Mouse (Mus musculus) forebrain, embryonic 15.5 days (tissue): ENCODE measurements around the gene Mcur1. TPM values are rescaled to one million over a fixed set of nuclear protein-coding genes. Genes with fewer than 3 reads are reported as not detected.

ENCODE experiments used
- ATAC-seq: fragments of 200-750 bp; cut with Nextera tagmentation; replicated peaks from 2 replicates; pipeline ENCODE4 v1.8.0; 2017; ENCODE audit warnings: mild to moderate bottlenecking, moderate TSS enrichment, moderate library complexity
- H3K27ac ChIP-seq: fragments of 300-500 bp; sonication (generic); replicated peaks from 2 replicates; pipeline ENCODE4 v1.5.1; 2015; ENCODE audit warnings: mild to moderate bottlenecking, inconsistent platforms
- H3K27me3 ChIP-seq: fragments of 300-500 bp; sonication (generic); 2 replicates; pipeline ENCODE4 v1.6.1; 2015; ENCODE audit warnings: inconsistent platforms
- H3K36me3 ChIP-seq: fragments of 300-500 bp; sonication (generic); 2 replicates; pipeline ENCODE4 v1.6.1; 2015; ENCODE audit warnings: mild to moderate bottlenecking, inconsistent platforms
- H3K4me1 ChIP-seq: fragments of 300-500 bp; sonication (generic); 2 replicates; pipeline ENCODE4 v1.6.1; 2015; ENCODE audit warnings: inconsistent platforms
- H3K4me2 ChIP-seq: fragments of 300-500 bp; sonication (generic); replicated peaks from 2 replicates; pipeline ENCODE4 v1.6.1; 2015; ENCODE audit warnings: mild to moderate bottlenecking, inconsistent platforms
- H3K4me3 ChIP-seq: fragments of 300-500 bp; sonication (generic); 2 replicates; pipeline ENCODE4 v1.5.1; 2015; ENCODE audit warnings: mild to moderate bottlenecking, inconsistent platforms
- H3K9ac ChIP-seq: fragments of 300-500 bp; sonication (generic); replicated peaks from 2 replicates; pipeline ENCODE4 v1.6.1; 2015; ENCODE audit warnings: mild to moderate bottlenecking, inconsistent platforms
- H3K9me3 ChIP-seq: fragments of 300-500 bp; sonication (generic); 2 replicates; pipeline ENCODE4 v1.6.1; 2016; ENCODE audit warnings: inconsistent platforms
- WGBS: fragments of 180-500 bp; shearing (Covaris S2); methylation state at CpG from one replicate; pipeline ENCODE4 v1.1.7; 2015; ENCODE audit warnings: mixed read lengths; 5-methylcytosine and 5-hydroxymethylcytosine counted together
- polyA plus RNA-seq: library from polyadenylated mRNA; unstranded; fragments of >200 nt; fragmentation: Nextera tagmentation; extraction: Ambion mirVana; gene quantifications from 2 replicates; pipeline ENCODE4 v1.2.1, GENCODE M21; 2015

The Mcur1 gene
- polyA plus RNA-seq, result 7.5 and 8.6 TPM in 2 replicates

DNA sequence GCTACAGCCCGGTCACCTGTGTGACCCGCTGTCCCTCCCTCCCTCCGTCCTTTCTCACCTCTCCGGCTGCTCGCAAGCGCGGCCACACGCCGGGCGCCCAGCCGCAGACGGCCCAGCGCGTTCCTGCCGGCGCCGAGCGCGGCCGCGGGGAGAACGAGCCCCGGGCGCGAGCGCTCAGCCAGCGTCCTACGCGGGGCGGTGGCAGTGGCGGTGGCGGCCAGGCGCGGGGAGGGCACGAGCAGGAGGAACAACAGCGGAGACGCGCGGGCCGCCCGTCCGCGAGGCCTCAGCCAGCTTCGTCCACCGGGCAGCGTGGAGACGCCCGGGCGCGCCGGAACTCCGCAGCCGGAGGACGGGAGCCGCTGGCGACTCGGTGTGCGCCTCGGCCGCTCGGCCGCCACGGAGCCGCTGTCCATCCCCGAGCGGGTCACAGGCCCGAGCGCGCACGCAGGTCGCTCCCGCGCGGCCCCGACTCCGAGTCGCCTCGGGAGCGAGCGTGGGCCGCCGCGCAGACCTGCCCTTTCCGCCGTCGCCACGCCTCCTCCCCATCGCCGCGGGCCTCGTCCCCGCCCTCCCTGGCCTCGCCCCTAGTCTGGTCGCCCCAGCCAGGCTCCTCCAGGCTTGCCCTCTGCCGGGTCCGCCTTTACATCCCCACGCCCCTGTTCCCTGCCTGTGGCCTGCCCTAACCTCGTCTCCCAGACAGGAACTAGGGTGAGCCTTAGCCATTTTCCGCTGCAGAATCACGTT, at the start of gene Mcur1:
Gene Mcur1 (minus strand): TSS at position 481 of the 747 bp plus-strand sequence.
- H3K9me3 ChIP-seq, result no peaks in the 10 kb centered on the region
- under 1% methylated on average over 95 of the region's 100 CpGs for WGBS
- H3K27ac ChIP-seq, result peak within 1 kb of the TSS; percentile 79
- peak within 1 kb of the TSS; percentile 77 for H3K9ac ChIP-seq
- peak; percentile 96 for ATAC-seq
- peaks cover 11% of the 10 kb centered on the region for H3K4me1 ChIP-seq
- no peaks in the 10 kb centered on the region for H3K27me3 ChIP-seq
- peak within 1 kb of the TSS; percentile 84 for H3K4me3 ChIP-seq
- H3K4me2 ChIP-seq, result peak within 1 kb of the TSS; percentile 96
- no peaks in the 10 kb centered on the region for H3K36me3 ChIP-seq

DNA sequence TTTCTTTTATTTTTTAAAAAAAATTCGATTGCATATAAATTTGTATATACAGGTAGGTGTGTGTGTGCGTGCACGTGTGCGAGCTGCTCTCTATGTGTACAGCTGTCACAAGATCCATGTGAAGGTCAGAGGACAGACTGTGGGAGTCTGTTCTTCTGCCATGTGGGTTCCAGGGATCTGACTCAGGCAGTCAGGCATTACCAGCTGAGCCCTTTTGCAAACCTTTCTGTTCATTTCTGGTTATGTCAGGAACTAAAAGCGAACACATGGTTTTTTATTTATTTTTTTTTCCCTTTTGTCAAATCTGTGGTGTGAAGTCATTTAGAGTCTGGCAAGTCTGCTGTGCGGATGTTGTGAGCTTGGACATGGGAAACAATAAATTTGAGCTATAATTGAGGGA, 48.9 kb upstream of the Mcur1 start:
- ATAC-seq, result no peak
- H3K4me3 ChIP-seq, result no peak overlapping the region
- no peaks in the 10 kb centered on the region for H3K4me1 ChIP-seq
- no peaks in the 10 kb centered on the region for H3K9me3 ChIP-seq
- H3K36me3 ChIP-seq, result no peaks in the 10 kb centered on the region
- no peak overlapping the region for H3K9ac ChIP-seq
- H3K27ac ChIP-seq, result peak overlapping the region; percentile 39; the same call in 1 of the 2 replicates
- no peaks in the 10 kb centered on the region for H3K27me3 ChIP-seq
- H3K4me2 ChIP-seq, result no peak overlapping the region
- 58% methylated on average over 6 of the region's 6 CpGs for WGBS

DNA sequence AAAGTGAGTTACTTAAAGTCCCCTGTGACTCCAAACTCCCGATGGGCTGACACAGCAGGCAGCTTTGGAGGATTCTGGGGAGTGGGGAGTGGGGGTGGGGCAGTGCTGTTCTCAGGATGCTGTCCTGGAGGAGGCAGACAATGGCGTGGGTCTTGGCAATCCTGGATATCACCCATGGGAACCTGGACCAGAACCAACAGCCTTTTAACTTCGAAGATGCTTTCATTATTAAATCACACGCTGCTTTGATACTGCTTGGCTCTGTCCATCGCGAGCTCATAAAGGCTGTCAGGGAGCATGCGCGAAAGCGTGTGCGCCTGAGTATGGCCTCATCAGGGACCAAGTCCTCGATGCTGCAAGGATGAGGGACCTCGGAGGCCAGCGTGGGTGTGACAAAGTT, 43.1 kb upstream of the Mcur1 start:
- Histone ChIP-seq H3K4me2 (no peak overlapping the region), H3K4me3 (no peak overlapping the region), H3K36me3 (no peaks in the 10 kb centered on the region), H3K9me3 (no peaks in the 10 kb centered on the region), H3K9ac (no peak overlapping the region), H3K27ac (no peak overlapping the region), H3K27me3 (no peaks in the 10 kb centered on the region), H3K4me1 (no peaks in the 10 kb centered on the region)
- WGBS, result 50% methylated on average over 13 of the region's 13 CpGs
- ATAC-seq, result no peak

DNA sequence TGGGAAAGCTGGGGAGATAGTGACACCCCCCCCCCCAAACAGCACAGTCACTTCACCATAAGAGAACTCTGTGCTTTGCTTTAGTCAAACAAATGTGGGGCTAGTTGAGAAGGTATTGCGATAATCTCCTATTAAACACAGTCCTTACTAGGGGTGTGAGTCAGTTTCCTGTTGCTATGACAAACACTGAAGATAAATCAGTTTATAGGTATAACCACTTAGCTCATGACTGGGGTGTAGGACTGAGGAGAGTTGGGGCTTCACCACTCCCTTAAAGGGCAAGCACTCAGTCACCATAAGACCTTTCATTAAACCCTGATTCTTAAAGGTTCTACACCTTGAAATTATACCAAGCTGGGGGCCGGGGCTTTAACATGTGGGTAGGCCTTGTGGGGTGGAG, 42.4 kb upstream of the Mcur1 start:
- 95% methylated on average over 2 of the region's 2 CpGs for WGBS
- no peak for ATAC-seq
- Histone ChIP-seq H3K27ac (no peak overlapping the region), H3K4me1 (no peaks in the 10 kb centered on the region), H3K4me2 (no peak overlapping the region), H3K4me3 (no peak overlapping the region), H3K9me3 (no peaks in the 10 kb centered on the region), H3K9ac (no peak overlapping the region), H3K36me3 (no peaks in the 10 kb centered on the region), H3K27me3 (no peaks in the 10 kb centered on the region)

DNA sequence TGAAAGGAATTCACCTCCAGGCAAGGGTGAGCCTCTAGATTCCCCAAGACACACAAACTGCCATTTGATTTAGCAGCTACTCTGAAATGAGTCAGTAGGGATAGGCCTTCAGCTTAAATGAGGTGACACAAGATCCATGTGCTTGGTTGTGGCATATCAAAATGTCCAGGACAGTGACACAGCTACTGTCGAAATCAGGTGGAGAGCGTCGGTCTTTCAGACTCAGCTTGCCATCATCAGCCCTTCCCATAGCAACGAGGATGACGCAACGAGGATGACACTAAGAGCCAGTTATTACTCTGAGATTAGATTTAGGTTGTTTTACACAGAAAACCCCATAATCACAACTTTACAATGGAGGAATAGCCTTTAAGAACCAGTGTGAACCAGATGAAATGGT, 41.0 kb upstream of the Mcur1 start:
- no peak overlapping the region for H3K4me2 ChIP-seq
- no peaks in the 10 kb centered on the region for H3K4me1 ChIP-seq
- no peaks in the 10 kb centered on the region for H3K9me3 ChIP-seq
- H3K4me3 ChIP-seq, result no peak overlapping the region
- H3K27me3 ChIP-seq, result no peaks in the 10 kb centered on the region
- WGBS, result 90% methylated on average over 6 of the region's 6 CpGs
- no peak overlapping the region for H3K9ac ChIP-seq
- no peaks in the 10 kb centered on the region for H3K36me3 ChIP-seq
- no peak for ATAC-seq
- no peak overlapping the region for H3K27ac ChIP-seq

DNA sequence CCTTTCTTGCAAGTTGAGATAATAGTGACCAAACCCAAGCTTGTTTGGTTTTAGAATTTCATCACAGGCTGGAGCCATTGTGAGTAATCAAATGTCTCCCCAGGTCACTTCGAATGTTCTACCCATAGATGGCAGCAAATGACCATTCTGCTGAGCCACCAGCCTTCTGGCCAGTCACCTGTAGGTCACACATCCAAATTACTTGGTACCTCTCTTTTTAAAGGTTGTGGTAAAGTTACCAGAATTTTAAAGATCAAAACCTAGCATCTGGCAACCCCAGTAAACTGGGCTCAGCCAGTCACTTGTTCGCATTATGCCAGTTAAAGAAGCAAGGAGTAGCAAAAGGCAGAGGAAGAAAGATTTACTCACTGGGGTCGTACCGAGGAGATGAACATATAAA, 35.9 kb upstream of the Mcur1 start:
- WGBS, result 63% methylated on average over 4 of the region's 4 CpGs
- H3K27me3 ChIP-seq, result no peaks in the 10 kb centered on the region
- no peak for ATAC-seq

DNA sequence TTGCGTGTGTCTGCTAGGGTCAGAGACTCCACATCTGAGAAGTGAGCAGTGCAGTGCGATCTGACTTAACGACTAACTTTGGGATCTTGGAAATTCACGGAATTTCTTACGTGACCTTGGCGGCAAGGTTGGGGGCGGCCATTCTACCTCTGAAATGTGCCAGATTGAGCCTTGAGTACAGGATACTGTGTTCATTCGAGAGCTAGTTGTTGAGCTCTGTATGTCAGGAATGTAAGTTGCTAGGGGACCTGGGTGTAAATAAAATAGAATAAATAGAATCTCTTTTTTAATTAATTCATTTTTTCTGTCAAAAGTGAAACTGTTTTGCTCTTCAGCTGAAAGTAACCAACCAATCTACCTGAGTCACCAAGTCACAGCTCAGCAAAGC, 32.7 kb upstream of the Mcur1 start:
- peak overlapping the region; percentile 23; the same call in 1 of the 2 replicates for H3K4me2 ChIP-seq
- H3K9ac ChIP-seq, result no peak overlapping the region
- 52% methylated on average over 8 of the region's 8 CpGs for WGBS
- H3K27ac ChIP-seq, result no peak overlapping the region; the same call in 1 of the 2 replicates
- no peak overlapping the region for H3K4me3 ChIP-seq
- ATAC-seq, result peak; percentile 39; the same call in 1 of the 2 replicates
- no peaks in the 10 kb centered on the region for H3K36me3 ChIP-seq
- H3K27me3 ChIP-seq, result no peaks in the 10 kb centered on the region
- H3K9me3 ChIP-seq, result no peaks in the 10 kb centered on the region
- H3K4me1 ChIP-seq, result peaks cover 24% of the 10 kb centered on the region

More for the DNA sequence above, 35.9 kb upstream of the Mcur1 start:
- H3K9me3 ChIP-seq, result no peaks in the 10 kb centered on the region
- H3K4me2 ChIP-seq, result no peak overlapping the region
- H3K9ac ChIP-seq, result no peak overlapping the region
- H3K36me3 ChIP-seq, result no peaks in the 10 kb centered on the region
- H3K4me1 ChIP-seq, result peaks cover 15% of the 10 kb centered on the region
- no peak overlapping the region for H3K4me3 ChIP-seq
- no peak overlapping the region for H3K27ac ChIP-seq

DNA sequence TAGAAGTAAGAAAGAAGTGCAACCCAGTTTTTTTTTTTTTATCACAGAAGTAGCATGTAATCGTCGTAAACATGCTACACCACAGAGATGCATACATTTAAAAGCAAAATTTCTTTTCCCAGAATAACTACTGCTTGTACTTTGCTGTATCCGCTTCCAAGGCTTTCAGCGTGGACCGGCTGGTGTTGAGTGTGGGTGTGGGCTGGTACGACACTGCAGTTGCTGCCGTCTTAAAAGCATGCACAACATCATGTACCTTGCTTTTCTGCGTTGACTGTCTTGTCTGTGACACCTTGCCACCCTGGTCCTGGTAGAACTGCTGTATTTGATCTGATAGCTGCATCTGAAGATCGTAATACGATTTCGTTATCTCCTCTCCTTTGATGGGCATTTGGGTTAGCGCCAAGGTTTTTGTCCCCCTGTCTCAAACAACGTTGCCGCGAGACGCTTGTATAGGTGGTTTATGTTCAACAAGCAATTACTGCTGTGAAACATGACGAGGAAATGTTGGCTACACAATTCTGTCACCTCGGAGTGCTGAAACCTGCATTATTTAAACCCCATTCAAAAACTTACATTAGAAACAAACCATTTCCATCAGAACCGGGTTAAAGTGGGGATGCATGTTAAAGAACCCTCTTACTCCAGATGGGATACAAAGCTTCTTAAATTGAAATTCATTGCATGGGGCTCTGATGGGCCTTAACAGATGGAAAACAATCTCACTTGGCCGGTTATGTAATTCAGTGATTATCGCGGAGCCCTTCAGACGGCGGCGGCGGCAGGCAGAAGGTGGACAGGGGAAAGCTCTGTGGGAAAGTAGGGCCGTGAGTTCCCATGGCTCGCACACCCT, 32.1 kb upstream of the Mcur1 start:
- Histone ChIP-seq H3K27me3 (no peaks in the 10 kb centered on the region), H3K4me1 (peaks cover 24% of the 10 kb centered on the region), H3K4me2 (peak overlapping the region; percentile 23), H3K4me3 (no peak overlapping the region), H3K36me3 (no peaks in the 10 kb centered on the region), H3K9me3 (no peaks in the 10 kb centered on the region), H3K27ac (peak overlapping the region; percentile 61), H3K9ac (no peak overlapping the region)
- 29% methylated on average over 28 of the region's 28 CpGs for WGBS
- peak; percentile 73 for ATAC-seq

DNA sequence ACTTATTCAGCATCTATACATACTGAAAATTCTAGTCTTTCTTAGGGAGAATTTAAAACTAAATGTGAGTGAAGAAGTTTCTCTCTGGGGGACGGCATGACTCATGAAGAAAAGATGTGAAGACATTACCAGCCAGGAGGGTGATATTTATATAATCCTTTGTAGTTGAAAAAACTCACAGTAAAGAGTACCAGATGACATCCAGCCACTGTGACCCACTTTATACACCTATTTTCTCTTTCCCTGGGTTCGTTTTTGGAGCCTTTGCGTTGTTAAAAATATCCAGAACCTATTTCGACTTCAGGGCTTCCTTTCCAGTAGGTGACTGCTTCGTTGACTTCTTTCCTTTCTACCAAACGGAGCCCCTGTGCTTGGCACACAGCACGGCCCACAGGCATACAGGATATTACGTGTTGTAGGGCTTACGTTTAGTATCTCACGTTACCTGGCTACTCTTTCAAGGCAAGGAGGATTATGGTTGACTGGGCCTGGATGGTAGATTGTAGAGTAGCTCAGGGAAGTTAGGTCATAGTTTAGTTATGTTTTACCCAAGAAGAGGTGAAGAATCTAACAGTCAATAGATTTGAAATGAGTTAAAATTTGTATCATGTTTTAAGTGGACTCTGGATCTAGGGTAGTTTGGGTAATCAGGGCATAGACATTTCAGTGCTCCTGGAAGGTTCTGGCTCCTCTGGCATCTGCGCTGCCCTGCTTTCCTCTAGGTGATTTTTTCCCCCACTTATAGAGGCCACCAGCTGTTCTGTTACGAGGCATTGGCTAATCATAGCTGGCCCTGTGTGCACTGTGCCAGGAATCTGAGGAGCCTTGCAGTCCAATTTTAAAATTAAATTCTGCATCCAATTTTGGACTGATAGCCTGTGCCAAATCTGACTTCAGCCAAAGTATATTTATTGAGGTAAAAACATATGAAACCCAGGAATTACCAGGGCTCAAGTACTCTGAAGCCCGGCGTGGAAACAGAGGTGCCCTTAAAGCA, 28.2 kb upstream of the Mcur1 start:
- H3K4me3 ChIP-seq, result no peak overlapping the region
- no peak overlapping the region for H3K27ac ChIP-seq
- H3K4me2 ChIP-seq, result no peak overlapping the region
- 77% methylated on average over 14 of the region's 14 CpGs for WGBS
- no peaks in the 10 kb centered on the region for H3K9me3 ChIP-seq
- H3K27me3 ChIP-seq, result no peaks in the 10 kb centered on the region
- ATAC-seq, result no peak
- peaks cover 31% of the 10 kb centered on the region for H3K4me1 ChIP-seq
- H3K9ac ChIP-seq, result no peak overlapping the region
- H3K36me3 ChIP-seq, result no peaks in the 10 kb centered on the region

DNA sequence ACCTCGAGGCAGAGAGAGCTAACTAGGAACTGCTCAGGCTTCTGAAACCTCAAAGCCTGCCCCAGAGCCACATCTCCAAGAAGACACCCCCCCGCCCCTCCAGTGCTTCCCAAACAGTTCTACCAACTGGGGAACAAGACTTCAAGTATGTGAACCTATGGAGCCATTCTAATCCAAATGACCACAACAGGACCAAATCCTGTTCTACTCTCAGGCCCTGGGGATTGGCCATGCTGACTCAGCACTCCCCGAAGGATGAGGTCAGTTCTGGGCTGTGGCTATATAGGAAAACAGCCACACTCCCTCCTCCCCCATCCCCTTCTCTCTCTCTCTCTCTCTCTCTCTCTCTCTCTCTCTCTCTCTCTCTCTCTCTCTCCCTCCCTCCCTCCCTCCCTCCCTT, 27.0 kb upstream of the Mcur1 start:
- 88% methylated on average over 3 of the region's 3 CpGs for WGBS
- Histone ChIP-seq H3K4me1 (peaks cover 26% of the 10 kb centered on the region), H3K27ac (no peak overlapping the region), H3K9ac (no peak overlapping the region), H3K4me2 (no peak overlapping the region), H3K9me3 (no peaks in the 10 kb centered on the region), H3K27me3 (no peaks in the 10 kb centered on the region), H3K36me3 (no peaks in the 10 kb centered on the region), H3K4me3 (no peak overlapping the region)
- no peak for ATAC-seq

DNA sequence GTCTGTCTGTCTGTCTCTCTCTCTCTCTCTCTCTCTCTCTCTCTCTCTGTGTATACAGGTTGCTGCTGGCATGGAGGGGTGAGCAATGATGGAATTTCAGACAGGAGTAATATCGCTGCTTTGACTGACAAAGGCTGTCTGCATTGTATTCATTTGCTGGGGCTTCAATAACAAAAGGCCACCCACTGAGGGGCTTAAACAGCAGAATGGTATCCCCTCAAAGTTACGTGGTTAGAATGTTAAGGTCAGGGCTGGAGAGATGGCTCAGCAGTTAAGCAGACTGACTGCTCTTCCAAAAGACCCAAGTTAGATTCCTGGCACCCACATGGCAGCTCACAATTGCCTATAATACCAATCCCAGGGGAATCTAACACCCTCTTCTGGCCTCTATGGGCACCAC, 25.3 kb upstream of the Mcur1 start:
- peaks cover 21% of the 10 kb centered on the region for H3K4me1 ChIP-seq
- no peak overlapping the region for H3K9ac ChIP-seq
- no peaks in the 10 kb centered on the region for H3K27me3 ChIP-seq
- no peak for ATAC-seq
- 36% methylated on average over 2 of the region's 2 CpGs for WGBS
- H3K4me2 ChIP-seq, result no peak overlapping the region
- no peak overlapping the region for H3K27ac ChIP-seq
- no peaks in the 10 kb centered on the region for H3K9me3 ChIP-seq
- H3K36me3 ChIP-seq, result no peaks in the 10 kb centered on the region
- no peak overlapping the region for H3K4me3 ChIP-seq
